Mouse (Mus musculus) layer of hippocampus, adult 2 months (tissue): ENCODE data around the gene Tomm70a. TPM values are rescaled to one million over a fixed set of nuclear protein-coding genes. Genes with fewer than 3 reads are reported as not detected.

Source experiments
- DNase-seq, 2 experiments: peaks; one replicate each; pipeline ENCODE4 v3.0.0; 2022; ENCODE audit warnings: low spot score in 2 of 2
- H3K27ac ChIP-seq: fragments of 200-600 bp; 2 replicates; pipeline ENCODE4 v1.8.1; 2022
- H3K4me3 ChIP-seq: fragments of 200-600 bp; 2 replicates; pipeline ENCODE4 v1.8.1; 2022; ENCODE audit warnings: mild to moderate bottlenecking
- CTCF ChIP-seq: fragments of 200-600 bp; conservative IDR thresholded peaks from 2 replicates; pipeline ENCODE4 v1.8.1; 2022; ENCODE audit warnings: antibody characterized with exemption, mild to moderate bottlenecking, moderate library complexity
- total RNA-seq, 2 experiments: library from RNA; stranded (reverse); gene quantifications; 2 replicates each; pipeline ENCODE4 v1.2.3; 2021

The Tomm70a gene
- total RNA-seq, 2 experiments from 2014 or later: 93.9 to 98.1 TPM

DNA sequence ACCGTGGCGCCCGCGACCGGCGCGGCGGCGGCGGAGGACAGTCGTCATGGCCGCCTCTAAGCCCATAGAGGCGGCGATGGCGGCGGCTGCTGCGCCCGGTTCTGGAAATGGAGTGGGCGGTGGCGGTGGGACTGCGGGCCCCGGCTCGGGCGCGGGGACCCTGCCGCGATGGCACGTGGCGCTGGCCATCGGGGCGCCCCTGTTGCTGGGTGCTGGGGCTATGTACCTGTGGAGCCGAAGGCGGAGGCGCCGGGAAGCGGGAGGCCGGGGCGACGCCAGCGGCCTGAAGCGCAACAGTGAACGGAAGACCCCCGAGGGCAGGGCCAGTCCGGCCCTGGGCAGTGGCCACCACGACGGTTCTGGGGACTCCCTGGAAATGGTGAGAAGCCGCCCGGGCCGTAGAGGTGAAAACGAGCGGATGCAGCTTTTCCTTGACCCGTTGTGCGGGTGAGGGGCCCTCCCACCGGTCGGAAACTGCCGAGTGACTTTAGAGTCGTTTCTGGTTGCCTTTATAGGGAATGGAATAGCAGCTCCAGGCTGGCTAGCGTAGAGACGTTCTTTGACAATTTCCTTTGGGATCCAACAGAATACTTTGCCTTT, 413 bp downstream of the Tomm70a start:
- peak overlapping the region; percentile 99 for H3K27ac ChIP-seq
- no peak for TF ChIP-seq CTCF
- peak overlapping the region; percentile 68 for H3K4me3 ChIP-seq
- no peak for DNase-seq

DNA sequence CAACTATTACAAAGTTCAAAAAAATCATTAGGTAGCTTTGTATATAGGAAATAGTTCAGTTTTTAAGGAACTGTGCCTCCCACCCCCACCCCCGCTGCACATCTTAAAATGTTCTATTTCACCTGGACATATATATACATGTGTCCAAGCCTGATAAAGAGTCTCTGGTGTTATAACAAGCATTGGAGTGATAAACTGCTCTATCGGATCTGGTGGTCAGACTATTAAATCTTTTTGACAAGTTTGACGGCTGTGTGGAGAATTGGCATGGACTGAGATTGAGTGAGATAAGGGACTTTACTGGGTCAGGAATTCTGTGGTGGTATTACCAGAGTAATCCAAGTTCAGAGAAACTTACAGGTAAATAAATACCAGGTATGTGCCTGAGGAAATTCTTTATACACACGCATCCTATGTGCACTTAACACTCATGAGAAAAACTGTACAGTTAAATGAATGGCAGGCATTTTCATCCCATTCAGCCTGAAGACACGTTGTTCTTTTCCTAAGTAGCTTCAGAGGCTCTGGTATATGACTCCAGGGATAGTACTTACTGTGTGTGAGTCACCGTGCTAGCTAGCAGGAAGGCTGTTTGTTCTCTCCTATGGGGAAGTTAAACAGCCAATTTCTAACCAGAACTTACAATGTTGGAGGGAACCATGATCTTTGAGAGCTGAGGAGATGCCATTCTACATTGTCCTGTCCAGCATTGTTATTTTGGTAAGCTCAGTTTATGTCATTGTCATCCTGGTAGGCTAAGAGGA, 1.4 kb downstream of the Tomm70a start:
- no peak for TF ChIP-seq CTCF
- H3K27ac ChIP-seq: no peak overlapping the region
- no peak for DNase-seq
- H3K4me3 ChIP-seq: peak overlapping the region; percentile 68

DNA sequence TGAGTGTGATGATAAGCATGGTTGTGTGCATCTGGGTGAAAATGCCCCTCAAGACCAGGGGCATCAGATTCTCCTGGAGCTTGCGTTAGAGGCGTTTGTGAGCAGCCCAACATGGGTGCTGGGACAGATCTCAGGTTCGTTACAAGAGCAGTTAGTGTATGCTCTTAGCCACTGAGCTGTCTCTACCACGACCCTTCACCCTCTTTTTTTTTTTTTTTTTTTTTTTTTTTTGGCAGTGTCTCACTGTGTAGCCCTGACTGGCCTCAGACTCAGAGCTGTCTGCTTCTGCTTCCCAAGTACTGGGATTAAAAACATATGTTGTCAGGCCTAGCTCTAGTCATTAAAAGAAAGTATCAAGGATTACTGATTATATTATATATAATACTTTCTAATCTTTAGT, 4.8 kb downstream of the Tomm70a start:
- DNase-seq: no peak

GRCm38 (mm10) chr16:57127825-57128224, 6.3 kb downstream of the Tomm70a start:
- Histone ChIP-seq H3K27ac (no peak overlapping the region), H3K4me3 (no peak overlapping the region)
- DNase-seq: no peak
- no peak for TF ChIP-seq CTCF

More for the DNA sequence above, 4.8 kb downstream of the Tomm70a start:
- Histone ChIP-seq H3K4me3 (no peak overlapping the region), H3K27ac (no peak overlapping the region)
- no peak for TF ChIP-seq CTCF

DNA sequence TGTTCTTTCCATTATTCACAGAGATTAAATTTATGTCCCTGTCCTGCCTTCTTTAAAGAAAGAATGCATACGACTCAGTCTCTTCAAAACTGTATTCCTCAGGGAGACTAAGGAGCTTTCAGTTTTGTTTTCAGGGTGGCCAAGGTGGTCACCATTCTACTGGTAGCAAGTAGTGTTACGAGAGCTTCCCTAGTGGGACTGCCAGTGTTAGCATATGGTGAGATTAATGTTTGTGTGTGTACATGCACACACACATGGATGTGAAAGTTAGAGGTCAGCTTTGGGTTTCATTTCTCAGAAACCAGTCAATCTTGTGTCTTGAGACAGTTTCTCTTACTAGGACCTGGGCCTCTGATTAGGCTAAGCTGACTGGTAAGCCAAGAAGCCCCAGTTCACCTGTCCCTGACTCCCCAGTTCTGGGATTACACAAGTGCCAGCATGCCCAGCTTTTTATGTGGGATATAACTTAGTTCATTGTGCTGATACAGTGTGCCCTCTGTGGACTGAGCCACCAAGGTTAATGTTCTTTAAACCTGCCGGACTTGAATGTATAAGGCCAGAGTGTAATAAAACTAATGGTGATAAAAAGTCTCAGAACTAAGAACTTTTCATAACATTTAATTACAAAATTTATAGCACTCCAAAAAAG, 9.4 kb downstream of the Tomm70a start:
- Histone ChIP-seq H3K27ac (no peak overlapping the region), H3K4me3 (no peak overlapping the region)
- no peak for DNase-seq
- TF ChIP-seq CTCF: no peak

DNA sequence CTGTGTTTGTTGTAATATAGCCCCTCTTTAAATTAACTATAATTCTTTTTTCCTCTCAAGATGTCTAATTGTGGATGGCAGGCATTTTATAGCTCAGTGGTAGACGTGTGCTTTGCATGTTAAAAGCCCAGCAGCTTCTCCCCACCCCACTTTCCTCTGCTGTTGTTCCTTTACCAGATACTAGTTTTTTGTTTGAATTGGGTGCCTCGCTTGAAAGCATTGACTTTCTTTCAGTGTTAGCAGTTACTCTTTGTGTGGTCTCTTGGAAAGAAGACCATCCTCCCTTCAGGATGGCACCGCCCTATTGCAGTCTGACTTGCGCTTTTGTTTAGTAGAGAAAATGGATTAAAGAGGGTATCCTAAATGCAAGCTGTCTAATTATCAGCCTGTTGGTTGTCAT, 10.0 kb downstream of the Tomm70a start:
- H3K27ac ChIP-seq: no peak overlapping the region
- no peak for DNase-seq
- no peak for TF ChIP-seq CTCF
- H3K4me3 ChIP-seq: no peak overlapping the region

DNA sequence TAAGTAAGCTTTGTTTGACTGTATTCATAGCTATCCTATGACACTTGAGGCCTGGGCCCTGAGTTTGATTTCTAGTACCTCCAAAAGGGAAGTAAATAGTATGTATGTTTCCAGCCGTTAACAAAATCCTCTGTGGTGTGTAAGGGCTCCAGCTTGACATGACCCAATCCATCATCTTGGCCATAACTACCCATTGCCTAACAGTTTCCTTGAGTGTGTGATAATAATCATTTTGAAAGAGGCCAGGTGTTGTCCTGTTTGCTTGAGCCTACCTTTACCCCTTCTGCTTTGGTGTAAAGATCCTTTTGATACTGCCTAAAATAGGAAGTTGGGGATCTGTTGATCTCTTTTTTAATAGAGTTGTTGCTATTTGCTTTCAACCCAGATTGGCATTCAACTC, 10.8 kb downstream of the Tomm70a start:
- H3K27ac ChIP-seq: no peak overlapping the region
- H3K4me3 ChIP-seq: no peak overlapping the region
- TF ChIP-seq CTCF: no peak

DNA sequence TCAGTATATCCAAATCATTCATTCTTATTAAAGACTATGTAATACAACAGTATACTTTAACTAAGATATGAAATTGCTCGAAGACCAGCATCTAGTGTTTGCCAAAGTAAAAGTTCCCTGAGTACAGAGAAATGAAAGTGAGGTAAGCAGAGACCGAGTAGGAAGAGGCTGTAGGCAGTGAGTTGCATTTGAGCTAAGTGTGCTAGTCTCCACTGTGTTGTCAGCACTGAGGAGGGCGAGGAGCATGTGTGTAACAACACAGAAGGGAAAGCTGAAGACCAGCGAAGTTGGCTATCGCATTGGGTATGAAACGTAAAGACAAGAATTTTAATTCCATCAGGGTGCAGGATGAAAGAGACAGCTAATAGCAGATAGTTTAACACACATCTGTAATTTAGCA, 12.1 kb downstream of the Tomm70a start:
- Histone ChIP-seq H3K4me3 (no peak overlapping the region), H3K27ac (no peak overlapping the region)
- no peak for DNase-seq
- TF ChIP-seq CTCF: no peak

More for the DNA sequence above, 10.8 kb downstream of the Tomm70a start:
- no peak for DNase-seq

DNA sequence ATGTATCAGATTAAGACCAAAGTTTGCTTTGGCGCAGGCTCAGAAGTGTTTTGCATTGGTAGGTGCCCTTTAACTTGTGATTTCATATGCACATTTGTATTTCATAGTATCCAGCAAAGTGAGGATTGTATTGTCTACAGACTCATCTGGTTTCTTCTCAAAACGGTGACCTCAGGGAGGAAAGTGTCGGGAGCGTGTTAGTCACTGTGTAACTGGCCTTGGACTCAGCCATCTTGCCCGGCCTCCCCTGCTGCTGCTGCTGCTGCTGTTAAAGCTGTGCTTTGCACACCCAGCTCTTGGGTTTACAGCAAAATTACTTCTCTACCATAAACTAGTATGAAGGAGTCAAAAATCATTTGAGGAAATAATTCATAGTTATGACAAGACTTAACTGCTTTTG, 23.2 kb downstream of the Tomm70a start:
- TF ChIP-seq CTCF: no peak
- no peak overlapping the region for H3K4me3 ChIP-seq
- no peak for DNase-seq
- H3K27ac ChIP-seq: no peak overlapping the region

DNA sequence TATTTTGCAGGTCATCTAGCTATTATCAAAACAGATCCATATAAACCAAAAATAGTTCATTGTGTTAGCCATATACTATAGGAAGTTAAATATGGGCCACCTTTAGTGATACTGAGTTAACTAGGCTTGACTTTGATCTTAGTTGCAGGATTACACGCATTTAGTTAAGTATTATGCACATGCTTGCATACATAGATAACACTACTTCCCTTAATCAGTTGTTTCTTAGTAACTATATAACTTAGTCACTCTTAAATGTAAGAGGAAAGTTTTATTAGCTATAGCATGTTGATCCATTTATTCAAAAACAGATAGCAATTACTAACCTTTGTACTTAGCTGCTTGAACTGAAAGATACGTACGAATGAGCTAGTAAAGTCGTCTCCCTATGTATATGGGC, 29.9 kb downstream of the Tomm70a start:
- no peak for DNase-seq
- Histone ChIP-seq H3K4me3 (no peak overlapping the region), H3K27ac (no peak overlapping the region)
- TF ChIP-seq CTCF: no peak

DNA sequence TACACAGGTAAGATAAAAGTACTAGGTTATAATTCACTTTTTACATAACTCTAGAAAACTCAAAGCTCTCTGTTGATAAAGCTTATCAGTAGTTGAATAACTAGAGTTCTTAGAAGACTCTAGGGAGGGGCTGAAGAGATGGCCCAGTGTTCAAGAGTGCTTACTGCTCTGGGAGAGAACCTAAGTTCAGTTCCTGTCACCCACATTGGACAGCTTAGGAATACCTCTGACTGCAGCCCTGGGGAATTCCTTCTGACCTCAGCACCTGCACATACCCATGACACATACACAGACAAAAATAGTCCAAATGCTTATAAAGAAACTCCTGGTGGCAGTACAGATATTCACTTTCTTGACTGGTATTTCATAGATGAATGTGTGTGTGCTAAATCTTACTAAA, 34.4 kb downstream of the Tomm70a start:
- no peak for TF ChIP-seq CTCF
- DNase-seq: no peak
- Histone ChIP-seq H3K4me3 (no peak overlapping the region), H3K27ac (no peak overlapping the region)

DNA sequence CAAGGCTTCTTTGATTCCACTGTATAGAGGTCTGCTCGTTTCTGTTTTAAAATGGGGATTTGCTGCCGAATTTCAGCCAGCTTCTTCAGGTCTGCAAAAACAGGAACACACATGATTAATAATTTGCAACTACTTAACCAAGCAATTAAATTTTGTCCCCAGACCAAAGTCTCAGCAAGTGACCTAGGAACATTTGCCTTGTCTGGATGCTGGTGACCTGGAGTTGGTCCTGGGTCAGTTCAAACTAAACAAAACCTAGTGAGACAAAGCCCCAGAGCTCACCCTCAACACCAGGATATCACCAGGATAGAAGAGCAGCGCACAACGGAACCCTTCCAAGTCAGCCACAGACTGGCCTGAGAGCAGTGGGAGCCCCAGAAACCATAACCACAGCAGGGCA, 35.6 kb downstream of the Tomm70a start:
- Histone ChIP-seq H3K4me3 (no peak overlapping the region), H3K27ac (no peak overlapping the region)
- TF ChIP-seq CTCF: no peak
- no peak for DNase-seq

DNA sequence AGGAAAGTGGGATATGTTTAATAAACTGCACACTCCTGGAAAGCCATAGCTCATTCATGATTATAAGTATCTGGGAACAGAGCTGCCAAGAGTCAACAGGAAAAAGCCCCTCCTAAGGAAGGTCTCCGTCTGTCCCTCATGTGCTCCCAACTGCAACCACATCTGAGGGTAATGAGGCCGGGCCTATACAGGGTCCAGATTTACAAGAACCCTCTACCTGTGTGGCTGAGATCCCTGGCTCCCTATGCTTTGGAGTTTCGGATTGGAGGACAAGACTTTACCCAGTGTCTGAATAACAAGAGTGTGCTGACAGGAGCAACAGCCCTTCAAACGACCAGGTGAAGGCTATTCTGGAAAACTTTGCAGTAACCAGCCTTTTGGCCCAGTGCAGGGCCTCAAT, 36.2 kb downstream of the Tomm70a start:
- H3K4me3 ChIP-seq: no peak overlapping the region
- peak overlapping the region; percentile 19; the same call in 1 of the 2 replicates for H3K27ac ChIP-seq
- DNase-seq: no peak
- TF ChIP-seq CTCF: no peak
